Mouse (Mus musculus) v-Abl transformed pro-B cells (cell line): ENCODE data around the gene Slc41a1.

ENCODE experiments used
- in situ Hi-C, 2 experiments: fragments of 400-800 bp; cut with MboI; formaldehyde crosslinking; loops; one replicate each; pipeline ENCODE4 v1.15.1; 2025; ENCODE audit not compliant: unreplicated experiment in 2 of 2

Slc41a1 gene

GRCm38 (mm10) chr1:131872856-131873255 lies 45.6 kb downstream of the Slc41a1 start:
- in situ Hi-C loops: no loop called here

- in situ Hi-C loops: loop anchor here (5.0 kb wide), 3 partner anchors 68 to 173 kb away; no protein-coding TSS in a partner anchor
Observed at GRCm38 (mm10) chr1:131879816-131880215, 52.5 kb downstream of the Slc41a1 start.

GRCm38 (mm10) chr1:131882787-131883186 lies 55.5 kb downstream of the Slc41a1 start:
- in situ Hi-C loops: loop anchor here (5.0 kb wide), 3 partner anchors 70 to 175 kb away; no protein-coding TSS in a partner anchor

- in situ Hi-C loops: no loop called here
Observed at GRCm38 (mm10) chr1:131886173-131886572, 58.9 kb downstream of the Slc41a1 start.

DNA sequence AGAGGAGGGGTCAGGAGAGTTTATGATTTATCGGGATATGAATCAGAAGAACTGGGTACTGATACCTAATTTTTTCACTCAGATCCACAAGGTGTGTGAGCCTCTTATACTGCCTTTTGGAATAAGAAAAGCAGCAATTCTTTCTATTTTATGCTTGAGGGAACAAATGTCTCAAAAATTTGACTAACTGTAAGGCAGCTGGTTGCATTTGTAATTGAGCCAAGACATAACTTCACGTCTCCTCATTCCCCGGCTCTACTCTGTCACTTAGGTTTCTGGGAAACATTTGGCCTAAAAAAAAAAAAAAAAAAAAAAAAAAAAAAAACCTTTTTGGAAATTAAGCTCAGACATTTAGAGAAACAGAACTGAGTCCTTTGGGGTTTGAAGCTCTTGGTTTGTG lies 59.3 kb downstream of the Slc41a1 start:
- in situ Hi-C loops: no loop called here

DNA sequence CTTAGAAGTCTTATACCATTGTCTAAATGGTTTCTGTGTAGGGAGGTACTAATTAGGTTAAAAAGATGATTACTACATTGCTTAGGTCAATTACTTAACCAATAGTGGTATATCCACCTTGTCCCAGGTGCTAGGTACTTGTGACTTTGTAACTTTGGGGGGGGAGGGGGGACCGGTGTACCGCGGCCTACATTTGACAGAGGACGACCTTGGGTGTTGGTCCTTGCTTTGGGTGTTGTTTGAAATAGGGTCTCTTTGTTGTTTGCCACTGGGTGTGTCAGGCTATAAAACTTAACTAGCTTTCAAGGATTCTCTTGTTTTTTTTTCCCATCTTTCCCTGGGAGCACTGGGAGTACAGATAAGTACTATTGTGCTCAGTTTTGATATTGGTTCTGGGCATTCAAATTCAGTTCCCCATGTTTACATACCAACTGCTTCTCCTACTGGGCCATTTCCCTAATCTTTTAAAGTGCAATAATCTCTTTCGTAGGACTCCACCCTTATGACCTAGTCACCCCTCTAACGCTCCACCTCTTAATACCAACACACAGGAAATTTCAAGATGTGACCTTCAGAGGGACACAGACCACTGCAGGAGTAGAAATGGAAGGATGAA lies 62.9 kb downstream of the Slc41a1 start:
- in situ Hi-C loops: no loop called here

GRCm38 (mm10) chr1:131891436-131891835 lies 64.1 kb downstream of the Slc41a1 start:
- in situ Hi-C loops: no loop called here
